In the genomic region with DNA sequence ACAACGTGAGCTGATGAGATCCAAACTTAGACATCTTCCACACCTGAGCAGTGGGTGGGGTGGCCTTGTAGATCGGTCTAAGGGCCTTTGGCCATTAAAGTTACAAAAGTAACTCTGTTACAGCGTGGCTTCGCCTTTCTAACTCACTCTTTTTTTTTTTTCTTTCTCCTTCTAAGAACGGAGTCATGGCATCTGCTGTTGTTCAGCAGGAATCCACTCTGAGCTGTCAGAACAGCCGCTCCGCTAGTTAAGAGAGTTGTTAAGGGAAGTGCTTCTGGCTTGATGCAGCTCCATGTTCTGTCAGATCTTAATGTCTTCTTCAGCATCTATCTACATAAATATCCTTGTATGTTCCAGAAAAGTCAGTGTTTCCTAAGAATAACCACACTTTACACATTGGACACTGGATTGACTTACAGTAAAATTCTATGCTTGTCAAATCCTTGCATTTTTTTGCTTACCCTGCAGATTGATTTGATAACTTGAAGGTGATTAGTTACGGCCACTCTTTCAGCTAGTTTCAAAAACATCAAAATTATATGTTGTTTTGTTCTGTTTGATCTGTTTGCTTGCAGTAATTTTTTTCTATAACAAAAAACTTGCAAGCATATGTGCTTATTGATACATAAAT, we compare ENCODE assay signal across 8 mouse cellular contexts. TPM values are rescaled to one million over a fixed set of nuclear protein-coding genes. Genes with fewer than 3 reads are reported as not detected.
DNase-seq lines count a peak whose midpoint lies in the region; ATAC-seq and TF ChIP-seq lines count a peak whose summit lies in the region.

No protein-coding gene starts in this region.

- peak; percentile 17 for DNase-seq in embryo, embryonic 10 days (ENCODE audit: low spot score)
- no peak for DNase-seq in embryo, embryonic 9.5 days (ENCODE audit: extremely low spot score)
- no peak for DNase-seq in thymus, adult 2 months
- DNase-seq in thymus, postnatal 25 days = no peak
- no peak for DNase-seq in limb, embryonic 11.5 days (ENCODE audit: low spot score)
- no peak for DNase-seq in layer of hippocampus, adult 9-10 months (ENCODE audit: low spot score)
- DNase-seq in right cerebral cortex, postnatal 14 days = no peak

- H3K27me3 ChIP-seq in thymus, adult 2 months (ENCODE audit: control insufficient read depth, insufficient read depth, low read length) = no peaks in the 10 kb centered on the region
- H3K27me3 ChIP-seq in limb, embryonic 11.5 days (ENCODE audit: control insufficient read depth, insufficient read depth, low read length) = no peaks in the 10 kb centered on the region
- no peaks in the 10 kb centered on the region for H3K27me3 ChIP-seq in stomach, embryonic 16.5 days (ENCODE audit: control insufficient read depth, insufficient read depth, low read length)

- H3K4me2 ChIP-seq in limb, embryonic 11.5 days (ENCODE audit: low read depth, severe bottlenecking) = peak overlapping the region; percentile 77
- peak overlapping the region; percentile 61 for H3K4me2 ChIP-seq in stomach, embryonic 16.5 days (ENCODE audit: low read depth, low read length)

- H3K4me3 ChIP-seq in thymus, adult 2 months (ENCODE audit: control insufficient read depth, insufficient read depth, low read length) = peak overlapping the region; percentile 91
- H3K4me3 ChIP-seq in limb, embryonic 11.5 days (ENCODE audit: low read depth, low read length) = peak overlapping the region; percentile 87
- peak overlapping the region; percentile 95 for H3K4me3 ChIP-seq in stomach, embryonic 16.5 days (replicated peaks; ENCODE audit: low read length)

- peak overlapping the region; percentile 77 for H3K9ac ChIP-seq in limb, embryonic 11.5 days (ENCODE audit: low read length)
- H3K9ac ChIP-seq in stomach, embryonic 16.5 days (ENCODE audit: low read length) = peak overlapping the region; percentile 83

- H3K9me3 ChIP-seq in limb, embryonic 11.5 days (ENCODE audit: control insufficient read depth, low read length) = no peaks in the 10 kb centered on the region
- no peaks in the 10 kb centered on the region for H3K9me3 ChIP-seq in stomach, embryonic 16.5 days (replicated peaks; ENCODE audit: control insufficient read depth, low read length)

- no peak for TF ChIP-seq CTCF in thymus, adult 2 months (IDR thresholded peaks at IDR 0.05; ENCODE audit: borderline replicate concordance, control insufficient read depth, extremely low read depth, insufficient read depth, low read length, poor library complexity)

- no peak for TF ChIP-seq POLR2A in thymus, adult 2 months (IDR thresholded peaks at IDR 0.05; ENCODE audit: control insufficient read depth, extremely low read depth, insufficient read depth, low read length, poor library complexity)

- peaks cover 7% of the 10 kb centered on the region for H3K4me1 ChIP-seq in thymus, adult 2 months (replicated peaks; ENCODE audit: control insufficient read depth, insufficient read depth, low read length)
- H3K4me1 ChIP-seq in limb, embryonic 11.5 days (ENCODE audit: control insufficient read depth, insufficient read depth, low read length) = peaks cover 7% of the 10 kb centered on the region
- H3K4me1 ChIP-seq in stomach, embryonic 16.5 days (ENCODE audit: control insufficient read depth, insufficient read depth, low read length) = peaks cover 15% of the 10 kb centered on the region

- peaks cover 4% of the 10 kb centered on the region; the same call in 1 of the 2 replicates for H3K36me3 ChIP-seq in thymus, adult 2 months (ENCODE audit: control insufficient read depth, insufficient read depth, low read length)
- no peaks in the 10 kb centered on the region for H3K36me3 ChIP-seq in limb, embryonic 11.5 days (ENCODE audit: control insufficient read depth, insufficient read depth, low read length)
- no peaks in the 10 kb centered on the region for H3K36me3 ChIP-seq in stomach, embryonic 16.5 days (ENCODE audit: control insufficient read depth, insufficient read depth, low read length)

- ATAC-seq in limb, embryonic 11.5 days (ENCODE audit: insufficient number of reproducible peaks, low FRiP score, low TSS enrichment, low read depth) = peak; percentile 5; the same call in 1 of the 2 replicates
- ATAC-seq in stomach, embryonic 16.5 days (ENCODE audit: insufficient read depth, low FRiP score) = no peak; the same call in 1 of the 2 replicates

- WGBS in thymus, adult 2 months = 12% methylated on average over 8 of the region's 8 CpGs
- 6% methylated on average over 8 of the region's 8 CpGs for WGBS in limb, embryonic 11.5 days
- WGBS in stomach, embryonic 16.5 days = 4% methylated on average over 8 of the region's 8 CpGs

- peak overlapping the region; percentile 76; the same call in 1 of the 2 replicates for H3K27ac ChIP-seq in thymus, adult 2 months (ENCODE audit: control insufficient read depth, insufficient read depth, low read length)
- H3K27ac ChIP-seq in limb, embryonic 11.5 days (replicated peaks; ENCODE audit: low read depth, low read length) = peak overlapping the region; percentile 76; the same call in 1 of the 2 replicates
- H3K27ac ChIP-seq in stomach, embryonic 16.5 days (ENCODE audit: low read length) = peak overlapping the region; percentile 85

RNA-seq across cellular contexts. Expression of a gene that starts 0.9 kb away (rescaled TPM):
- 4.8 and 5.2 TPM in 2 replicates for polyA plus RNA-seq in thymus, adult 2 months (2012; rRNA removed)
- 33.2 and 39.9 TPM in 2 replicates for polyA plus RNA-seq in limb, embryonic 11.5 days (2014; fragmentation: Nextera tagmentation; extraction: Ambion mirVana)
- polyA plus RNA-seq in stomach, embryonic 16.5 days (2015; fragmentation: Nextera tagmentation; extraction: Ambion mirVana) = 12.6 and 16.9 TPM in 2 replicates

RNA-seq across cellular contexts. Expression of a gene that starts 1.0 kb away (rescaled TPM):
- polyA plus RNA-seq in thymus, adult 2 months (2012; rRNA removed) = 12.6 and 14.5 TPM in 2 replicates
- 105 and 110 TPM in 2 replicates for polyA plus RNA-seq in limb, embryonic 11.5 days (2014; fragmentation: Nextera tagmentation; extraction: Ambion mirVana)
- 62.5 and 63.7 TPM in 2 replicates for polyA plus RNA-seq in stomach, embryonic 16.5 days (2015; fragmentation: Nextera tagmentation; extraction: Ambion mirVana)

RNA-seq across cellular contexts. Expression of a gene that starts 59.4 kb away (rescaled TPM):
- 3.9 and 6.1 TPM in 2 replicates for polyA plus RNA-seq in thymus, adult 2 months (2012; rRNA removed)
- polyA plus RNA-seq in limb, embryonic 11.5 days (2014; fragmentation: Nextera tagmentation; extraction: Ambion mirVana) = 0.15 TPM in 1 of 2 replicates, not detected in the other
- 0.63 and 0.97 TPM in 2 replicates for polyA plus RNA-seq in stomach, embryonic 16.5 days (2015; fragmentation: Nextera tagmentation; extraction: Ambion mirVana)
